Mouse (Mus musculus): ENCODE results near the gene Cramp1l.

The Cramp1l gene

DNA sequence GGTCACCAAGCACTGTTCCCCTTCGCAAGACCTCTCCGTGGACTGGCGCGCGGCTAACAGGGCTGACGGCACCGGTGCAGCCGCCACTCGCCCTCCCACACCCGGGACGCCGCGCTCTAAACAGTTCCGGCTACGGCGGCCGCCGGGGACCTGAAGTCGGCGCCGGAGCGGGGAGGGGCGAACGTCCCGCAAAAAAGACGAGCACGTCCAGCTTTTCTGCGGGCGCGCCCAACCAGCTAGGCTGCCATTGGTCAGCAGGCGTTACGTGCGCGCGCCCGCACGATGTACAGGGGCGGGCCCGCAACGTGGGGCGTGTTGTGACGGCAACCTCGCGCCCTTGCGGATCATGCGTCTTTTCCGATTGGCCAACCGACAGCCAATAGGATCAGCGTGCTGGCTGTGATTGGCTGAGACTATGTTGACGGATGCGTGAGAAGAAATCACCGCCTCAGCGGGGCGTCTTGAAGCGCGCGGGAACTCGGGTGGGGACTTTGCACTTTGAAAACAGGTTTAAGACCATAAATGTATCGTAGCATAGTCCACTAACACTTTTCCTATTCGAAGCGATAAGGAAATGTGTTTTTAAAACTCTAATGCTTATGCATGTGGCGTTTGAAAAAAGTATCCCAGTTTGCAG lies at the start of gene Cramp1l, which contains the start of gene Ift140:
TSS of gene Cramp1l (minus strand) at position 134 of the 637 bp plus-strand sequence.
TSS of gene Ift140 (plus strand) at position 431 of the 637 bp plus-strand sequence.
- peak; percentile 96 for DNase-seq (ENCODE audit: low spot score)

DNA sequence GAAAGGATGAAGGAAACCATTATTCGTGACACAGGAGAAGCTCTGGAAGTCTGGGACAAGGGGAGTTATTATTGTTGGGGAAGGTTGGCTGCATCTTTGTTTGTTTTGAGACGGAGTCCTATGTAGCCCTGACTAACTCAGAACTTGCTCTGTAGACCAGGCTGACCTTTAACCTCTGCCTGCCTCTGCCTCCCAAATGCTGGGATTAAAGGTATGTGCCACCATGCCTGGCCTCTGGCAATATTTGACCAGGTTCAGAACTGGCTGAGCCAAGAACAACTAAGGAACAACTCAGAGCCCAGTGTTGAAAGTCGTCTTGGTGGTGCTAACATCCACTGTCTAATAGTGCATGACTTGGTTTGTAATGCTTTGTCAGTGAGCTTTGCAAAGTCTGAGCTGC lies 49.6 kb upstream of the Cramp1l start:
- DNase-seq (ENCODE audit: low spot score) = no peak

GRCm38 (mm10) chr17:25064351-25064750 lies 48.8 kb upstream of the Cramp1l start:
- DNase-seq (ENCODE audit: low spot score) = no peak

DNA sequence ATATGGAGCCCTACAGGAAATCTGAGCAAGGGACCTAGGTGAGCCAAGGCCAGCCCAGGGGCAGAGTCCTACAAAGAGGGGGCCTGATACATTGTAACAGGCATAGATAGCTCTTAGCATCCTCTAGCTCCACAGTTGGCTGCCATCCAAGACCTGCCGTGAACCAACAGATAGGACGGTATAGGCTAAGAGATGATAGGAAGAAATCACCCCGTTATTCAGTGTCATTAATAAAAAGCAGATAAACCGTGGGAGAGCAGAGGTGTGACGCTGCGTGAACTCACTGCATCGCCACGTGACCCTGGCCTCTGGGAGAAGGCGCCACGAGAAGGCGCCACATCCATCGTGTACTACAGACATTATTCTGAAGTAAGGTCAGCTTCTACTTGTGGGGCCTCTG lies 48.3 kb upstream of the Cramp1l start:
- no peak for DNase-seq (ENCODE audit: low spot score)

DNA sequence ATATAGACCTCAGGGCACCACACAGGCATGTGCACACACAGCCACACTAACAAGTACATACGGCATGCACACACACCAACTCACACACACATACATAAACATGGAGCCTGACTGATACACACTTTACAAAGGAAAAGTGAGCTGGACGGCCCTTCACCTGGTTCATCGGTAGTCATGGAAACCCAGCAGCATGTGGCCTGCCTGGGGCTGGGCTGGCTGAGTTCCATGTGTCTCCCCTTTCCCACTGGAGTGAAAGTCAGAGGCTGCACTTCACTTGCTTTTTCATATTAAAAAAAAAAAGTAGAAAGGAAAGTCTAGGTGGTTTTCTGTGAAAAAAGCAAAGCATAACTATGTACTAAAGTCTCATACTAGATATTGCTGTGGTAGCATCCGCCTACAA lies 47.7 kb upstream of the Cramp1l start:
- no peak for DNase-seq (ENCODE audit: low spot score)

GRCm38 (mm10) chr17:25057041-25057440 lies 41.5 kb upstream of the Cramp1l start:
- DNase-seq (ENCODE audit: low spot score) = no peak

DNA sequence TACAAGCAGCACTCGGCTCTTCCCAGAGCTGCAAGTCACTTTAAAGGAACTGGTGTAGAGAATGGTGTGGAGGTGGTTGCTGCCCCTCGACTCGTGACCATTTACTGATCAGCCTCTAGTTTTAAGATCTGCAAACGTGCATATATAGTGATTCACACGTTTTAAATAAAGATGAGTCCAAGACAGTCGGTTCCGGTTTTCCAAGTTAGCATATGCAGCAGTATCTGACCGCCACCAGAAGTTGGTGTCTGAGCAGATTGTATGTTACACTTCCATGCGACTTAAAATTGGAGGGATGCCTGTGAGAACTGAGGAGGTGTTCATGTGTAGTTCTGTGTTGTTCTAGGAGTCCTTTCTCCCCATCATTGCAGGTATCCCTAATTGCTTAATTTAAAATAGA lies 37.7 kb upstream of the Cramp1l start:
- DNase-seq (ENCODE audit: low spot score) = no peak

- no peak for DNase-seq (ENCODE audit: low spot score)
Measured at GRCm38 (mm10) chr17:25047143-25047542, 31.6 kb upstream of the Cramp1l start.

DNA sequence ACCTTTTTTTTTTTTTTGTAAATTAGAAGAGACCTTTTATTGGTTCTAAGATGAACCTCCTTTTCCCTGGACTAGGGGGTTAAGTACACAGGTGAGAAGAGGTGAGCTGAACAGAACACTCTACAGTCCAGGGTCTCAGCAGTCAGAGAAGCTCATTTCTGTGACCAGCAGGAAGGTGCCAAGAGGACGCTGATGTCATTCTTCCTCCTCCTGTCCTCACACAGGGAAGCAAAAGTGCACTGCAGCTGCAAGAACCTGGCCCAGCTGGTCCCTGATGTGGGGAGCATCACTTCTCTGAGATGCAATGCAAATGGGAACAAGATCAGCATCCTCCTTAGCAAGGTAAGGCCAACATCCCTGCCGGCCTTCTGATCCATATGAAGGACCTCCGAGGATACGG lies 29.7 kb upstream of the Cramp1l start:
- no peak for DNase-seq (ENCODE audit: low spot score)

- DNase-seq (ENCODE audit: low spot score) = no peak
Measured at GRCm38 (mm10) chr17:25044879-25045278, 29.3 kb upstream of the Cramp1l start.

GRCm38 (mm10) chr17:25036183-25036582 lies 20.6 kb upstream of the Cramp1l start:
- no peak for DNase-seq (ENCODE audit: low spot score)

DNA sequence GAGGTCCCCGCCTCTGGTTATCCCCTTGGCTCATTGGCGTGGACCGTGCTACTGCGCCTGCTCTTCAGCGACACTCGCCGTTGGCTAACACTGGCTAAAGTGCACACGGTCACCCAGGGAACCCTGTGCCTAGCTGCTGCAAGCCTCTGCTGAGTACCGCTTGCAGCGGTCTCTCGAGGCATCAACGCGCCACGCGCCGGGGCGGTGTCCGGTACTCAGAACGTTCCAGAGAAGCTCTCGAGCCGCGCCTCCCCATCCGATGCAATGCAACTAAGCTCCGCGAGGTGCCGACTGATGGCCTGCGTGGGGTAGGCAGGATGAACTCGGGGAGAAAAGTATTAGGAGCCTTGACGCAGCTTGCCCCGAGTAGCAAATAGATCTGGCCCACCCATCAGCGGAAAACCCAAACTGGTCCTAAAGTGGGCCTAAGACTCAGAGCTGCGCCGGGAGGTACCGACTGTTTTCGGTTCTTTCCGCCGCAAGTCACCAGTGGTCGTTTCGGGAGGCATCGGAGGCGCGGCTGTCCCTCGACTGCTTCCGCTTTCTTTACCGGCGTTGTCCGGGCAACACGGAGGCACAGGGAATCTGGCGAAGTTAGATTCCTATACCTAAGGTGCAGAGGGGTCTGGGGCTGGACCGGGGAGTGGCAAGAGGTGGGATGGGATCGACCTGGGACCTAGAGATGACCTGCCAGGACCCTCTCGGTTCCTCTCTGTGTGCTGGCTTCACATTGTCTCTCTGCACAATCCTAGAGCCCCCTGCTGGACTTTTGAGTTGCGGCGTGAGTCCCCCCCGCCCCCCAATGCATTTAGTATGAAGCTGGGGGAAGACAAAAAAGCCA lies 924 bp upstream of the Cramp1l start:
- peak; percentile 55 for DNase-seq (ENCODE audit: low spot score)

- peak; percentile 38 for DNase-seq (ENCODE audit: low spot score)
Measured at GRCm38 (mm10) chr17:25014841-25015570, 582 bp downstream of the Cramp1l start.

DNA sequence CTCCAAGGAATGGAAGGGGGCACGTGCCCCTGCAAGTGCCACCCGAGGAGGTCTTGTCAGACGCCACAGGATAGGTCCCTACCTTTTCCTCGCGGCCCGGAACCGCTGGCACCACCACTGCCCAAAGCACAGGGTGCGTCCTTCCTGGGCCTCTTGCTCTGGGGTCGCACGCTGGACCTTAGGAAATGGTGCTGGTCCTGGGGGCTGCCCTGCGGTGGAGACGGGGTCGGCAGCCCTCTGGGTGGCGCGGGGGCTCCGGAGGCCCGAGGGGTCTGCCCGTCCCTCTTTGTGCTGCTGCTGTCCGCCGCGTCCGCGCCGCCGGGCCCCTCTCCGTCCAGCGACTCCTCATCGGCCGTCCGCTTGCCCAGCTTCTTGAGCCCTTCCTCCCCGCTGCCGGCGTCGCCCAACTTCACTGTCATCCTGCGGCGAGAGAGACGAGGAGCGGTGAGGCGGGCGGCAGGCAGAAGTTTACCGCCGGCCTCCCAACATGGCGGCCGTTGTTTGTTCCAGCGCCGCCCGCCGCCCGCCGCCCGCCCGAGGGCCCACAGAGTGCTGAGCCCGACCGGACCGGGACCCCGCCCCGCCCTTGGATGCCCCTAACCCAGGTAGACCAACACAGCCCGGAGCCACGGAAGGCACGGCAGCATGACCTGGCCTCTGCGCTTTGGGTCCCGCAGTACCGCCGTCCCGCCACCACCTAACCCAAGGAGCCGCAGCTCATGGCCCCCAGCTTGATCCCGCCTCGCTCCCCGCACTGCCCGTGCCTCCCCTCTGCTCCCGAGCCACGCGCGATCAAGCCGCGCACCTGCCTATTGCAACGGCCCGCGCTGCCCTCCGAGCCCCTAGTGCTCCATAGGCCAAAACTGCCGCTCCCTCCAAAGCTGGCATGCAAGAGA lies 1.7 kb downstream of the Cramp1l start:
- DNase-seq (ENCODE audit: low spot score) = peak; percentile 26

DNA sequence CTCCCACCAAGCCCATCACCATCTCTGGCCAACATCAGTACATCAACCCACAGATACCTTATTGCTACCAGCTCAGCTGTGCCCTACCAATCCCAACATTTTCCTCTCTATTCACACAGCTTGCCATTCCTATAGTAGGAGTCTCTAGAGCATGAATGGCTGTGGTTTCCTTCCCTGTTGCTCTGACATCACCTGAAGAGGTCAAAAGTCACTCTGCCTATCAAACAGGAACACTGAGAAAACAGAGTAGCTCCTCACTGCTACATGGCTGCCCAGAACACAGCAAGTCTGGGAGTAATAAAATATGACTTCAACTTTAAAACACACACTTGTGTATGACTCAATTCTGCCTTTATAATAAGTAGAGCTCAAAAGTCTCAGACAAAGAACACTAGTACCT lies 8.1 kb downstream of the Cramp1l start:
- DNase-seq (ENCODE audit: low spot score) = no peak

GRCm38 (mm10) chr17:25005102-25005501 lies 10.5 kb downstream of the Cramp1l start:
- no peak for DNase-seq (ENCODE audit: low spot score)

DNA sequence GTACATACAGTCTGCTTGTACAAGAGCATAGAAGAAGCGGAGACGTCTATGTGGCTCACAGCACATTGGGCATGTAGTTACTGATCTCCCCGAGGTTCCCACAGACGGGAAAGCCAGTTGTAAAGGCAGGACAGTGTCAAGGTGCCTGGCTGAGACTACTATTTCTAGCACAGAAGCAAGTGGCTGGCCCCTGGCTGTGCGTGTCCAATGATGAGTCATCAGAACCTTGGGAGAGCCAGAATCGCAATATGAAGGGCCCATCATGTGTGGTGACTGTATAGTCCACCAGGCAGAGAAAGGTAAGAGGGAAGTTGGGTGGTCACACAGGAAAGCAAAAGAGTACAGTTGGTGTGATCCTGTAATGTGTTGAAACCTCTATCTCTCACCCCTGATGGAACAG lies 20.9 kb downstream of the Cramp1l start:
- DNase-seq (ENCODE audit: low spot score) = no peak

- no peak for DNase-seq (ENCODE audit: low spot score)
Measured at GRCm38 (mm10) chr17:24987221-24987620, 28.4 kb downstream of the Cramp1l start.

GRCm38 (mm10) chr17:24960852-24961715 lies 54.5 kb downstream of the Cramp1l start:
- no peak for DNase-seq (ENCODE audit: low spot score)

DNA sequence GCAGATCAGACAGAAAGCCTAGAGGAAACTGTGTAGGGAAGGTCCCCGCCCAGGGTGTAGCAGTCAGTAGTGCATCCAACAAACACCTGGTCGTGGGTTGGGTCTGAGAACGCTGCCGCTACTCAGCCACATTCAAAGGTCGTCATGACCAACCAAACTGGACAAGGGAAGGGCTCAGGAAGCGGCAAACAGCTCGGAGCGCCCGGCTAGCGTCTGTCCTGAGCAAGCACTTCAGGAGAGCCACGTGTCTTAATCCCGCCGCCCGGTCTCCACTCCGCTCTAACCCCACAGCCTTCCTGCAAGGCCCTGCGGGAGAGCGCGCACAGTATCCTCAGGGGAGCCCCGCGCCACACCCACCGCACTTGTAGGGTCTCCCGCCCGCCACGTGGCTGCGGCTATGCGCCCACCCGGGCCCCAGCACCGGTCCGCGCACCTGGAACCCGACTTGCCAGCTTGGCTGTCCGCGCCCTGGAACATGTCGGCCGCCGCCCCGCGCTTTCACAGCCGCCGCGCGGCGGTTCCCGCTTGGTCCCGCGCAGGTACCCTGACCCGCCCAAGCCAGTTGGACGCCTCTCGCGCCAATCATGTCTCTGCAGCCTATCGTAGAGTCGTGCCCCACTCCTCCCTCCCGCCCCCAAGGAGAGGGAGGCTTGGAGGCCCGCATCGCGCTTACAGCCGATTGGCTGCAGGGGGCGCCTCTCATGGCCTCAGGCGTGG lies 55.3 kb downstream of the Cramp1l start, which contains the start of gene Jpt2:
TSS of gene Jpt2 (minus strand) at position 555 of the 717 bp plus-strand sequence.
- DNase-seq (ENCODE audit: low spot score) = peak; percentile 96
